Mouse (Mus musculus): ENCODE results near the gene Olfr875. TPM values are rescaled to one million over a fixed set of nuclear protein-coding genes. Genes with fewer than 3 reads are reported as not detected.
"Not testable (repeated sequence)": the region's sequence is repeated elsewhere in the genome, so short reads cannot be mapped to it uniquely, and the experiment has no call there.

Gene Olfr875
- not detected for polyA plus RNA-seq (2021)

GRCm38 (mm10) chr9:37771759-37772158 is at the start of gene Olfr875:
TSS of gene Olfr875 (plus strand) at chr9:37771857.
- ChIA-PET POLR2A (no interaction called here), CTCF (no interaction called here)
- no peak for ATAC-seq
- in situ Hi-C loops (cut with MboI; ENCODE audit: low pct_unique_long_range_greater_than_20kb), result no loop called here
- no peaks in the 10 kb centered on the region for H3K27me3 ChIP-seq
- DNase-seq (ENCODE audit: low read depth, low spot score), result no peak
- no peak for TF ChIP-seq CTCF (IDR thresholded peaks at IDR 0.05)

DNA sequence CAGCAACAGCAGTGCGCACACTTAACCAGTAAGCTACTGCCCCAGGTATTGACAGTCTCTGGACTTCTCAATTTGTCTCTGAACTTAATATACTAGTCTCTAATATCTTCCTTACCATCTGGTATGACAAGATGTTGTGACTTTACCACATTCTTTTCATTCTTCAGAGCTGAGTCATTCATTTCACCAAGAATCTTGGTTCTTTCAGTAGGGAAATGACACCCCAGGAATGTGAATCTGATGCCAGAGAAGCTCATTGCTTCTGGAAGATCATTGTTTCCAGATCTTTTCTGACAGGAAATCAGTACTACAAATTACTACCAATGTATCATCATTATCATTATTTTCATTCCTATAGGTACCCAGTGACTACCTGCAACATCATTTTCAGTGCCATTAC is 37.3 kb upstream of the Olfr875 start:
- TF ChIP-seq CTCF (IDR thresholded peaks at IDR 0.05), result no peak
- DNase-seq (ENCODE audit: low read depth, low spot score) (peak; percentile 19), ATAC-seq (peak; percentile 54)
- in situ Hi-C loops (cut with MboI; ENCODE audit: low pct_unique_long_range_greater_than_20kb), result no loop called here
- ChIA-PET CTCF (interaction anchor here (1.4 kb wide), 1 partner anchor 44 kb away, joined by 6 read pairs; no protein-coding TSS in a partner anchor), POLR2A (no interaction called here)
- H3K27me3 ChIP-seq, result no peaks in the 10 kb centered on the region

GRCm38 (mm10) chr9:37744806-37745205 is 26.9 kb upstream of the Olfr875 start, which contains the start of gene Olfr874:
TSS of gene Olfr874 (plus strand) at chr9:37745106.
- in situ Hi-C loops (cut with MboI; ENCODE audit: low pct_unique_long_range_greater_than_20kb), result no loop called here

DNA sequence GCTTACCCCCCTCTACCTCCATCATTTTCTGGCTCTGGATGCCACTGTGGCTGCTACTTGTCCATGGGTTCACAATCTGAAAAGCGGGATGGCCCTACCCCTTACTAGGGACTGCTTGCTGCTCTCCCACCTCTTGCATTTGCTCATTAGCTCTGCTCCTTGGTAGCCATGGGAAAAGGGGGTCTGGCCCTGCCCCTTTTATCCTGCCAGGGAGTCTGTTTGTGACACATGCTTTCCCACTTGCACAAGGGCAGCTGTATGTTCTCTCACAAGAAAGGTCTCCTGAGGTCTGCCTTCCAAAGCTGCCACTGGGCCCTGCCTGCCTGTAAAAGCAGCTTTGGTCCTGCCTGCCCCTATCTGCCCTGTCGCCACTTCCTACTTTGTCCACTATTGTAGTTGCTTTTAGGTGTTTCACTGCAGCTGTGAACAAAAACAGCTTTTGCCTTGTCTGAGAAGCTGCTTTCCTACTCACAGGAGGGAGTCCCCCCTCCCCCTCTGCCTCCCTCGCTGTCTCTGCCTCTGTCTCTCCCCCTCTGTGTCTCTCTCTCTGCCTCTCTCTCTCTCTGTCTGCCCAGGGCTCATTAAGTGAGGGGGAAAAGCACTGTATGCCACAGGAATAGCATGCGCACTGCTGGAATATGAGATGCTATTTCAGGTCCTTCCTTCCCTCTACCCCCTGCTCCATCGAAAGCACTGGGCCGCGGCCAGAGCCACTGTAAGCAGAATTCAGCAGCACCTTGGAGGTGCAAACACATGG is 21.2 kb upstream of the Olfr875 start:
- ATAC-seq (no peak), DNase-seq (ENCODE audit: low read depth, low spot score) (no peak)
- POLR2A ChIA-PET, result no interaction called here
- in situ Hi-C loops (cut with MboI; ENCODE audit: low pct_unique_long_range_greater_than_20kb), result no loop called here
- CTCF ChIA-PET, result no interaction called here
- no peaks in the 10 kb centered on the region for H3K27me3 ChIP-seq
- TF ChIP-seq CTCF (IDR thresholded peaks at IDR 0.05), result no peak

More at GRCm38 (mm10) chr9:37744806-37745205, 26.9 kb upstream of the Olfr875 start, which contains the start of gene Olfr874:
- ChIA-PET POLR2A (no interaction called here), CTCF (no interaction called here)
- no peak for TF ChIP-seq CTCF (IDR thresholded peaks at IDR 0.05)
- no peaks in the 10 kb centered on the region for H3K27me3 ChIP-seq
- ATAC-seq (no peak), DNase-seq (ENCODE audit: low read depth, low spot score) (no peak)

DNA sequence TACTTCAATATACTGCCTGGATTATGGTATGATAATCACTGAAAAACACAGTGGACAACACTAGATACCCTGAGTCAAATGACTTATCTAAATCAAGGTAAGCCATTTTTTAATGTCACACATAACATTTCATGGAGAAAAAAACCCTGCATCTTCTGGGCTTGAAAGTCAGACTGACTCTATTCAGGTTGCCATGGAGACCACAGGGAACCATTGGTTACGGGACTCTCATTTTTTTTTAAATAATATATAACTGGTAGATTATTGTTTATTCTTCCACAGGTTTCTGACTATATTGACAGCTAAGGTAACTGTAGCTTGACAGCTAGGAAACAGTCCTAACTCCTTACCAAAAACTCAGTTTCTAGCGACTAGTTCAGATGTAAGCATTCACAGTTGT is 20.2 kb upstream of the Olfr875 start:
- ATAC-seq (no peak), DNase-seq (ENCODE audit: low read depth, low spot score) (no peak)
- in situ Hi-C loops (cut with MboI; ENCODE audit: low pct_unique_long_range_greater_than_20kb), result no loop called here
- no peaks in the 10 kb centered on the region for H3K27me3 ChIP-seq
- ChIA-PET POLR2A (no interaction called here), CTCF (no interaction called here)
- TF ChIP-seq CTCF (IDR thresholded peaks at IDR 0.05), result no peak

GRCm38 (mm10) chr9:37752006-37752405 is 19.7 kb upstream of the Olfr875 start:
- POLR2A ChIA-PET, result no interaction called here
- no peak for DNase-seq (ENCODE audit: low read depth, low spot score)
- in situ Hi-C loops (cut with MboI; ENCODE audit: low pct_unique_long_range_greater_than_20kb), result no loop called here
- CTCF ChIA-PET, result no interaction called here
- ATAC-seq, result no peak
- H3K27me3 ChIP-seq, result no peaks in the 10 kb centered on the region
- no peak for TF ChIP-seq CTCF (IDR thresholded peaks at IDR 0.05)

DNA sequence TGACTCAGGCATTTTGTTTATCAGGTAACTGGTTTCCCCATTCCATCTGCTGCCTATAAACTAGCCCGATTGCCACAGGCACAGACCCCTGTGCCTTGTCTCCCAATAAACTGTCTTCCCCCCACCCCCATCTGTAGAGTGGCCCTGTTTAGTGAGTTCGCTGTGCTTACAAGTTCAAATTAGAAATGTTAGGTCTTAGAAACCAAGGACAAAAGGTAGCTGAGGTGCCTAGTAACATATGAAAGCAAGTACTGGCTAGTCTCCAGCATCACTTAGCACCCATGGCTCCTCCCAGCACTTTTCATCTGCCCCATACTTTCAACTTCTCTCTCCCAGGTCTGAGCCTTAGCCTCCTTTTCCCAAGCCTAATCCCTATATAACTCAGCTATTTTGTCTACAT is 9.9 kb upstream of the Olfr875 start:
- CTCF ChIA-PET, result interaction anchor here (0.6 to 1.6 kb wide), 2 partner anchors 14 to 208 kb away, joined by 4 to 5 read pairs; no protein-coding TSS in a partner anchor
- H3K27me3 ChIP-seq, result no peaks in the 10 kb centered on the region
- no peak for TF ChIP-seq CTCF (IDR thresholded peaks at IDR 0.05)
- in situ Hi-C loops (cut with MboI; ENCODE audit: low pct_unique_long_range_greater_than_20kb), result no loop called here
- POLR2A ChIA-PET, result no interaction called here
- DNase-seq (ENCODE audit: low read depth, low spot score) (no peak), ATAC-seq (no peak)

GRCm38 (mm10) chr9:37762541-37762940 is 9.1 kb upstream of the Olfr875 start:
- ChIA-PET POLR2A (no interaction called here), CTCF (interaction anchor here (0.6 kb wide), 1 partner anchor 207 kb away, joined by 4 read pairs; no protein-coding TSS in a partner anchor)
- TF ChIP-seq CTCF (IDR thresholded peaks at IDR 0.05), result peak; percentile 37
- DNase-seq (ENCODE audit: low read depth, low spot score), result no peak
- no peaks in the 10 kb centered on the region for H3K27me3 ChIP-seq
- no peak for ATAC-seq
- in situ Hi-C loops (cut with MboI; ENCODE audit: low pct_unique_long_range_greater_than_20kb), result no loop called here

DNA sequence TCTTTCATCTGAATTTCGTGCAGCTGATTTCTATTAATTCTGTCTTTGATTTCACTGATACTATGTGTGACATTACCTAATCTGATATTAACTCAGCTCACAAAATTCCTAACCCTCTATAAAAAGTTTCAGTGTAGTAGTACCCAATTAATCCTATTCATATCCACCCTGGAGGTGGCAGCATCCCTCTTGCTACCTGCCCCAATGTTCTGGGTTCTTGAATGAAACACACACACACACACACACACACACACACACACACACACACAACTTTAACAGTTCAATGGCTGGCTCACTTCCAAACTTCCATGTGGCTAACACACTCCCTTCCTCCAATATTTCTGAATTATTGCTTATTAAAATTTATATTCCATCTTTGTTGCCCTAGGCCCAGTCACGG is 996 bp upstream of the Olfr875 start:
- H3K27me3 ChIP-seq, result no peaks in the 10 kb centered on the region
- DNase-seq (ENCODE audit: low read depth, low spot score) (no peak), ATAC-seq (no peak)
- no peak for TF ChIP-seq CTCF (IDR thresholded peaks at IDR 0.05)
- ChIA-PET POLR2A (no interaction called here), CTCF (no interaction called here)
- in situ Hi-C loops (cut with MboI; ENCODE audit: low pct_unique_long_range_greater_than_20kb), result no loop called here

- TF ChIP-seq CTCF (IDR thresholded peaks at IDR 0.05), result no peak
- no peak for ATAC-seq
- in situ Hi-C loops (cut with MboI; ENCODE audit: low pct_unique_long_range_greater_than_20kb), result no loop called here
- ChIA-PET POLR2A (no interaction called here), CTCF (no interaction called here)
- DNase-seq (ENCODE audit: low read depth, low spot score), result no peak
- H3K27me3 ChIP-seq, result no peaks in the 10 kb centered on the region
Observed at GRCm38 (mm10) chr9:37782766-37783260, 11.2 kb downstream of the Olfr875 start.

DNA sequence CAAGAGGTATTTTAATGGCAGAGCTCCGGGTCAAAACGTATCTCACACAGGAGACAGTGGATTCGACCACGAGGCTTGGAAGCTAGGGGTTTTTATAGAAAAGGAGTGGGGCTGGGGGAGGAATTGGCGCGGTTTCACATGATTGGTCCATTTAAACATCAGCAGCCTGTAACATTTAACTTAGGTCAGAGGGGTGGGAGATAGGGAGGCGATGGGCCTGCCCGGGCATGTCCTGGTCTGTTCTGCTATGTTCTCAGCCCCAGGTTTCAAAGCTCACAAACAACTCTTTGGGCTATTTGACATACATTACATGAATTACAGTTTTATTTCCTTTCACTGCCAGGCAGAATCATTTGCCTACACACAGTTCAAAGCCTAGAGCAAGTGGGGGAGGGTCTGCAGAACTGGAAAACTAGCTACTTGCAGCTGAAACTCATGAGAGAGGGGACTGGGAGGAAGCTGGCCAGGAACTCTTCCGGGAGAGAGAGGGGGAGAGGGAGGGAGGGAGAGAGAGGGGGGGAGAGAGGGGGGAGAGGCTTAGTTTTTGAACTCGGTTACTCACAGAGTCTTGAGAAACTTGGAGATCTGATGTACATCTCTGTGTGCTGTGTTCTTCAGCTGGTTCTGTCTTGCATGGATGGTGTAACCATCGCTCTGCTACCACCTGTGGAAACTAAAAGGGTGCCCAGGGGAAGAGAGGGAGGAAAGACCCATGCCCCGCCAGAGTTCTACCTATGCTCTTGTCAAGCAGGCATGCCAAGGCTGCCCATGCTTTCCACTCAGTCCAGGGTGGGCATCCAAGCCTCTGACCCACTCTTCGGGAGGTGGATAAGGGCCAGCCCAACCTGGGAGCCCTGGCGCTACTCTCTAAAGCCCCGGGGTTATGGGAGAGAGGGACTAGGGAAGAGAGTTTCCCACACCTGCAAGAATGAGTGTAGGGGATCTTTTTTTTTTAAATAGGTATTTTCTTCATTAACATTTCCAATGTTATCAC is 12.0 kb downstream of the Olfr875 start:
- CTCF ChIA-PET; H3K27me3 ChIP-seq; DNase-seq (ENCODE audit: low read depth, low spot score); POLR2A ChIA-PET; in situ Hi-C loops (cut with MboI; ENCODE audit: low pct_unique_long_range_greater_than_20kb); ATAC-seq: not testable (repeated sequence)
